ENCODE assay signal across 7 mouse cellular contexts in genomic region chr10:111719632-111720031, GRCm38 (mm10).
A peak's percentile ranks its signal among the peaks of the same experiment; 100 is the strongest.
DNase-seq lines count a peak whose midpoint lies in the region; ATAC-seq lines count a peak whose summit lies in the region.

No protein-coding gene starts in this region.

- no peak overlapping the region for H3K9ac ChIP-seq in kidney, embryonic 15.5 days
- no peak overlapping the region for H3K9ac ChIP-seq in forebrain, embryonic 16.5 days (replicated peaks; ENCODE audit: low read depth, low read length)

- H3K4me3 ChIP-seq in kidney, embryonic 15.5 days (replicated peaks), result no peak overlapping the region
- no peak overlapping the region for H3K4me3 ChIP-seq in forebrain, embryonic 16.5 days (replicated peaks; ENCODE audit: low read length)

- no peaks in the 10 kb centered on the region for H3K36me3 ChIP-seq in kidney, embryonic 15.5 days
- H3K36me3 ChIP-seq in forebrain, embryonic 16.5 days (ENCODE audit: control insufficient read depth, insufficient read depth), result no peaks in the 10 kb centered on the region

- no peaks in the 10 kb centered on the region for H3K9me3 ChIP-seq in kidney, embryonic 15.5 days (replicated peaks)
- H3K9me3 ChIP-seq in forebrain, embryonic 16.5 days (ENCODE audit: control insufficient read depth, low read length), result no peaks in the 10 kb centered on the region

- H3K4me2 ChIP-seq in kidney, embryonic 15.5 days, result no peak overlapping the region
- H3K4me2 ChIP-seq in forebrain, embryonic 16.5 days (ENCODE audit: low read length), result no peak overlapping the region

- no peaks in the 10 kb centered on the region for H3K27me3 ChIP-seq in kidney, embryonic 15.5 days
- no peaks in the 10 kb centered on the region for H3K27me3 ChIP-seq in forebrain, embryonic 16.5 days (replicated peaks; ENCODE audit: control insufficient read depth, insufficient read depth, low read length)

- H3K4me1 ChIP-seq in kidney, embryonic 15.5 days, result peaks cover 5% of the 10 kb centered on the region; the same call in 1 of the 2 replicates
- H3K4me1 ChIP-seq in forebrain, embryonic 16.5 days (replicated peaks; ENCODE audit: control insufficient read depth, insufficient read depth, low read length), result no peaks in the 10 kb centered on the region

- ATAC-seq in kidney, embryonic 15.5 days (replicated peaks; ENCODE audit: low FRiP score), result no peak
- ATAC-seq in megakaryocyte-erythroid progenitor cell, adult 5-6 weeks (replicated peaks; ENCODE audit: low FRiP score, low TSS enrichment, poor library complexity, severe bottlenecking), result 0 out of 2 replicates have a peak, but pooled peaks have one; percentile 37
- ATAC-seq in forebrain, embryonic 16.5 days, result no peak

- 71% methylated on average over 5 of the region's 5 CpGs for WGBS in kidney, embryonic 15.5 days
- 61% methylated on average over 5 of the region's 5 CpGs for WGBS in forebrain, embryonic 16.5 days

- H3K27ac ChIP-seq in kidney, embryonic 15.5 days, result no peak overlapping the region
- H3K27ac ChIP-seq in forebrain, embryonic 16.5 days (ENCODE audit: low read length), result no peak overlapping the region

- DNase-seq in kidney, adult 11 months, result peak; percentile 32
- DNase-seq in CD4-positive, CD25-positive, alpha-beta regulatory T cell, adult 2 months (ENCODE audit: low read depth, low spot score), result peak; percentile 32
- peak; percentile 50 for DNase-seq in adrenal gland, postnatal 10 days
- no peak for DNase-seq in spleen, postnatal 4 days (ENCODE audit: low spot score in 2 of 2)

Comparison
In these comparisons a context has a peak if more than half of its experiments do, and no peak if none do; other contexts are left out.
1. DNase-seq: peak in kidney, adult 11 months (single experiment), CD4-positive, CD25-positive, alpha-beta regulatory T cell, adult 2 months (single experiment) and adrenal gland, postnatal 10 days (single experiment); none in spleen, postnatal 4 days (0 of 2).